Mouse (Mus musculus) macrophage (primary cell): ENCODE results near the gene Syne1. TPM values are rescaled to one million over a fixed set of nuclear protein-coding genes. Genes with fewer than 3 reads are reported as not detected.
A peak's percentile ranks its signal among the peaks of the same experiment; 100 is the strongest.

Experiments
- H3K27ac ChIP-seq: fragments of 350-480 bp; formaldehyde crosslinking; 2 replicates; pipeline ENCODE4 v1.9.0; 2021
- H3K36me3 ChIP-seq: fragments of 350-480 bp; formaldehyde crosslinking; 2 replicates; pipeline ENCODE4 v1.9.0; 2021; ENCODE audit errors: inconsistent target
- H3K4me3 ChIP-seq: fragments of 350-480 bp; formaldehyde crosslinking; 2 replicates; pipeline ENCODE4 v1.9.0; 2021; ENCODE audit errors: inconsistent target
- H3K79me2 ChIP-seq: fragments of 350-480 bp; formaldehyde crosslinking; 2 replicates; pipeline ENCODE4 v1.9.0; 2021; ENCODE audit errors: inconsistent target
- WGBS: methylation state at CpG from one replicate; pipeline ENCODE4 v1.1.7; 2026; ENCODE audit warnings: inconsistent platforms; ENCODE audit not compliant: missing documents; 5-methylcytosine and 5-hydroxymethylcytosine counted together
- polyA plus RNA-seq: library from polyadenylated mRNA; stranded (reverse); fragments of 250-400 nt; gene quantifications from 3 replicates; pipeline ENCODE4 v1.2.4, GENCODE M21; 2018; ENCODE audit warnings: inconsistent platforms

The Syne1 gene
- polyA plus RNA-seq, 1 experiment from 2014 or later: 14.6 TPM

DNA sequence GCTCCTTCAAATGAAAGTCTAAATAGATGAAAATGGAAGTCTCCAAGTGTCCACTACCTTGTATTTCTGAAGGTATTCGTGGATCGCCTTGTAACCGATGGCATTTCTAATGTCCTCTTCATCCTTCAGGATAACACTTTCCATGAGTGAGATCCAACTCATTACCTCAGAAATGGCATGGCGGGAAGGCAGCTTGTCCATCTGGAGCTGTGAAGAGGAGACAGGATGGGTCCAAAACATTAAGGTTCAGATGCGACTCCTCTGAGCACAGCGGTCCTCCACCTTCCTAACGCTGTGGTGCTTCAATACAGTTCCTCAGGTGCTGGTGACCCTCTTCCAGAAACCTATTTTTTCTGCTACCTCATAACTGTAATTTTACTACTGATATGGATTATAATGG, 426.5 kb downstream of the Syne1 start:
- peaks cover 48% of the 10 kb centered on the region for H3K36me3 ChIP-seq
- no peaks in the 10 kb centered on the region for H3K79me2 ChIP-seq
- no peak overlapping the region for H3K27ac ChIP-seq
- no peak overlapping the region for H3K4me3 ChIP-seq
- over 99% methylated on average over 7 of the region's 7 CpGs for WGBS

DNA sequence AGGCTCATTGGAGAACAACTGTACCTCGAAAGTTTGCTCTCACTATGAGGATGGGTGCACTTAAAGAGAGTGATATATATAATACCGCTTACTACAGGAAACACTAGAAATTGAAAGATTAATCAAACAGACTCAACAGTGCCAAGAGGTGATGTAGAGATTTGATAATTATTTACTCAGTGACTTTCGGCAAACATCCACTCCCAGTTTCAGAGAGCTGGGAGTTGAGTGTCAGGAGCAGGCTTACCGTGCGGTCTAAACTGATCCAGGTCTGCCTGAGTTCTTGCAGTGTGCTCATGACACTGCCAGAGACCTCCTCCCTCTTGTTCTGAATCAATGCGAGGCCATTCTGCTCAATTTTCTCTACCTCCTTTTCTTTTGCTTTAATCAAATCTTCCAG, 434.6 kb downstream of the Syne1 start:
- Histone ChIP-seq H3K79me2 (no peaks in the 10 kb centered on the region), H3K4me3 (no peak overlapping the region), H3K27ac (no peak overlapping the region), H3K36me3 (peaks cover 40% of the 10 kb centered on the region)
- 97% methylated on average over 6 of the region's 6 CpGs for WGBS

DNA sequence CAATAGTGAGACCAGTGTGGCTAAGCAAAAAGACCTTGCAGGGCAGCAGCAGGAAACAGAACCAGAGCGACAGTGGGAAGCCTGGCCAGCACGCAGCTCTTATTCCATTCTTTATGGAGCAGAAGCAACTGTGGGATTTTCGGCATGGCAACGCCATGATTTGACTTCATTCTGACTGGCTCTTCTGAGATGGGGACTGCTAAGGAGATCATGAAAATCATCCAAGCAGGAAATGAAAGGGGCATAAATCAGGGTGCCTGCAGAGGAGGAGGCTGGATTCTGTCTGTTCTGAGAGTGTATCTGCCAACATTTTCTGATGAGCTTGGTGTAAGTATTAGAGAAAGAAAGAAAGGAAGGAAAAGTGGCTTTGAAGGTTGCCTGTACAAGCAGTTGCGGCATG, 435.1 kb downstream of the Syne1 start:
- WGBS: 94% methylated on average over 5 of the region's 5 CpGs
- peaks cover 45% of the 10 kb centered on the region for H3K36me3 ChIP-seq
- H3K4me3 ChIP-seq: no peak overlapping the region
- H3K79me2 ChIP-seq: no peaks in the 10 kb centered on the region
- H3K27ac ChIP-seq: no peak overlapping the region

DNA sequence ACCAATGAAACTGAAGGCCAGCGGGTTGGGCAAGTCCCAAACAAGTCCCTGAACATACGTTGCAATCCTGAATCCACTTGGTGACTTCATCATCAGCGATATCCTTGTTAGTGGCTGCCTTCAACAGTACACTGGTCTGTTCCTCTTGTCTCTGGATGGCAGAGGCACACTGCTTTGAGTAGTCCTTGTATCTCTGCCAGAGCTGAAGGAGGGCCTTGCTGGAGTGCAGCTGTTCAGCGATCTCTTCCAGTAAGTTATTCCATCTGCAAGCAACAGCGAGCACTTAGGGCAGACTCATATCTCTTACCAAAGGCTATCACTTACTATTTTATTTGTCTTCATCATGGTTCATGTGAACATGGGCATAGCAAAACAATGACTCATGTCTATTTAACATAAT, 440.5 kb downstream of the Syne1 start:
- WGBS: 94% methylated on average over 5 of the region's 5 CpGs
- Histone ChIP-seq H3K4me3 (no peak overlapping the region), H3K36me3 (peaks cover 68% of the 10 kb centered on the region), H3K79me2 (no peaks in the 10 kb centered on the region), H3K27ac (no peak overlapping the region)

DNA sequence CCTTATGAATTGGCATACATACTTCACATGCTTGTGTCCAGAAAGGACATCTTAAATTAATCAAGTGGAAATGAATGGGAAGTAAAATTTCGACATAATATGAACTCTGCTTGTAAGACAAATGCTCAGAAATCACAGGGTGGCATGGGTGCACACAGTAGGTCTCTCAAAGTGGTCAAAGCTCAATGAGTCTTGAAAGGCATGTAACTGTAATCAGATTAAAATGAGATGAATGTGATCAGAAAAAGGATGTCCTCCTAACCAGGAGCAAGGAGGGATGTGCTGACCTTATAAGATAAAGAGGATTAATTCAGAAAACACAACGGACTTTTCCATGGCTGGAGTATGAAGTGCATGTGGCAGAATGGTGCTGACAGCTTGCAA, 453.5 kb downstream of the Syne1 start:
- Histone ChIP-seq H3K36me3 (peaks cover 38% of the 10 kb centered on the region), H3K27ac (no peak overlapping the region), H3K79me2 (no peaks in the 10 kb centered on the region), H3K4me3 (no peak overlapping the region)
- WGBS: 89% methylated on average over 2 of the region's 2 CpGs

DNA sequence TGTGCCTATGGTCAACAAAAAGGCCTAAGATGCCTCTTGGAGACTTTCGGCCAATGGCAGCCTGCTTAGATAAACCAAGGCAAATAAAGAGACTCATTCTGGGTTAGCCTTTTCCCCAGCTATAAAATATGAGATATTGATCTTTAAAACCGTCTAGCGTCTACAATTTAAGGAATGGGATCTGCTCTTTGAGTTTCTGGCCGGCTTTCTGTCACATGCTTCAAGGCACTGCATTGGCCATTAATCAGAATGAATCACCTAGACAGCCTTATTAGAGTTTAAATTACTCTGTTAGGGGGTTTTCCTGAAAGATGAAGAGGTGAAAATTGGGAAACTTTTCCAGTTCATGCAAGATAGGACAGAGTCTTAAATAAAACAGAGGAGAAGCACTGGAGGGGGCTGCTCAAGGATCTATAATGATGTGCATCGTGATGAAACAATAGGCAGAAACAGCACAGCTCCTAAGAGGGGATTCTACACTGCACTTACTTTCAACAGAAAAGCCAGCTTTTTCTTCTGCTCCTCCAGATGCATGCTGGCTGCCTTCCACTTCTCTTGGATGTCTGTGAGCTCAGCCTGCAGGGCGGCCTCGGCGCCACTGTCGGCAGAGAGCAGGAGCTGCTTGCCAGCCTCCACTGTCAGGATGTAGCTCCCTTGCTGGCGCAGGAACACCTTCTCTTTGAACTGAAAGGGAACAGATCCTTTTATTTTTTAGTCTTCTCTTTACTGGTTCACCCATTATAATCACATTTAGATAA, 454.1 kb downstream of the Syne1 start:
- Histone ChIP-seq H3K36me3 (peaks cover 35% of the 10 kb centered on the region), H3K79me2 (no peaks in the 10 kb centered on the region), H3K27ac (no peak overlapping the region), H3K4me3 (no peak overlapping the region)
- WGBS: 97% methylated on average over 10 of the region's 10 CpGs

DNA sequence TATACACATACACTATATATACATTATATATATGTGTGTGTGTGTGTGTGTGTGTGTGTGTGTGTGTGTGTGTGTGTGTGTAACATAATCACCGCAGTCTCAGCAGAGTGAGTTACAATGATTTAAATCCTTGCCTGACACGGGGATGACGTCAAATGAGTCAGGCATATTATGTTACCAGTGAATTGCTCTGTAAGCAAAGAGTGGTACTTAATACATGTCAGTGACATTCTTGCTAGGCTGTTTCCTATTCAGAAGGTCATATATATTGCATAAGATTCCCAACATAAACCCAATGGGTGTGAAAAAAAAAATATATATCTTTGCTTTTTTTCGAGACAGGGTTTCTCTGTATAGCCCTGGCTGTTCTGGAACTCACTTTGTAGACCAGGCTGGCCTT, 462.1 kb downstream of the Syne1 start:
- H3K4me3 ChIP-seq: no peak overlapping the region
- WGBS: 90% methylated on average over 3 of the region's 4 CpGs
- no peaks in the 10 kb centered on the region; the same call in 1 of the 2 replicates for H3K36me3 ChIP-seq
- no peaks in the 10 kb centered on the region for H3K79me2 ChIP-seq
- no peak overlapping the region for H3K27ac ChIP-seq

DNA sequence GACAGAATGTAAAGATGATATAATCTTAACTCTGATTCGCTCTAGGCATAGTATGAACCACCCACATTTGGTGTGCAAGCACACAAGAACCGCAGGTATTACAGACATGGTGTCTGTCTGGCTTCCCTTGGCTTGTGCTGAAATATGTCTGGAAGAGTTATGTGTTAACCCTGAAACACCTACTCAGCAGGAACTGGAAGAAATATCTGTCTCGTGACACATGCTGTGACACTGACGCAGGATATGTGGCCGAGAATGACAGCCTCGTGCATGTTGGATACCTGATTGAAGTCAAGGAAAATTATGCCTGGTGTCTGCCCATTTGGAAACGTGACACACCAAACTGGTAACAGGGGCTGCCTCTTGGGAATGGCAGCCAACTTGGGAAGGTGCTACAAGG, 463.9 kb downstream of the Syne1 start:
- Histone ChIP-seq H3K4me3 (no peak overlapping the region), H3K27ac (no peak overlapping the region), H3K36me3 (no peaks in the 10 kb centered on the region; the same call in 1 of the 2 replicates), H3K79me2 (no peaks in the 10 kb centered on the region)
- 93% methylated on average over 7 of the region's 7 CpGs for WGBS

DNA sequence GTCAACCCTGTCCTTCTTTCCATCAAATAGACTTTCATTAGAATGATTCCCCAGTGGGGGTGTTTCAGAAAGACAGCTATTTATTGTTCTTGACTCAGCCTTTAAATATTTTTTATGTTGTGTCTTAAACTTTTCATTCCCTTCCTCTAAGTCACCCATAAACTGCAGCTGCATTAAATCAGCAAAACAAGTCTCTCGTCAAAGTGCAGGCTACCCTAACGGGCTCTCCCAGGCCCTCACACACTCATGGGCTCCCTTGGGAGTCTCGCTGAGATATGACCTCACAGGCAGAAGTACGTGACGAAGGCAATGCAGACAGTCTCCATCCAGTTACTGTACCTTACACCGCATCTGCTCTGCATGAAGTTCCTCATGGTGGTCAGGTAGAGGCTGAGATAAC, 465.0 kb downstream of the Syne1 start:
- no peaks in the 10 kb centered on the region for H3K79me2 ChIP-seq
- H3K36me3 ChIP-seq: no peaks in the 10 kb centered on the region; the same call in 1 of the 2 replicates
- H3K27ac ChIP-seq: no peak overlapping the region
- no peak overlapping the region for H3K4me3 ChIP-seq
- WGBS: 96% methylated on average over 6 of the region's 6 CpGs

DNA sequence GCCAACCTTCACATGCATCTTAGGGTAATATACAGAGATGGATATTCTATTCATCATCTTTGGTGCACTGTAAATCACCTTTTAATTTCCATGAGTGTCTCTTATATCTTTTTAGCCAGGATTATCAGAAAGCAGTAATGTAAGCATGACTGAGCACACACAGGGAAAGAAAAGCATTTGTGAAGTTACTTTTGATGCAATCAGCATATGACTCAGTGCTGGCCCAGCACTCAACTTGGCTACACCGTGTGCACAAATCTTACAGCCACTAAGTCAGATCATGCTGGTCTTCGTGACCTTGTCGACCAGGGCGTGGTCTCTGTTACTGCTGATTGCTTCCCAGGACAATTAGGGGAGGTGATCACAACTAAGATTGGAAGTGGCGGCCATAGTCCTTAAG, 465.5 kb downstream of the Syne1 start:
- no peak overlapping the region for H3K27ac ChIP-seq
- no peaks in the 10 kb centered on the region for H3K79me2 ChIP-seq
- no peaks in the 10 kb centered on the region; the same call in 1 of the 2 replicates for H3K36me3 ChIP-seq
- WGBS: 82% methylated on average over 5 of the region's 5 CpGs
- no peak overlapping the region for H3K4me3 ChIP-seq

DNA sequence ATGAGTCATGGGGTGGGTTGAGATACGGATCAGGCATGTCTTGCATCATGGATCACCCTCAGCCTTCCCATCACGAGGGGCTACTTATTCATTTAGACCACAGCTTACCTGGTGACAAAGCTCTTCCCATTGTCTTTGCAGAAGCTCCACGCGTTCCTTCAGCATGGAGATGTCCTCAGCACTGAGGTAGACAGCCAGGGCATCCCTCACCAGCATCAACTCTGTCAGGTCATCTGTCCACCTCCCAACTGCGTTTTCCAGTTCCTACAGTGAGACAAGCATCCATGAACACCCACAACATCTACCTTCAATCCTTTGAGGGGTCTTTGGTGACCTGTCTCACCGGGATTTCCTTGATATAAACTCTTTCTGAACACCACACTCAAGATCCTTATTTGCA, 467.6 kb downstream of the Syne1 start:
- WGBS: 90% methylated on average over 6 of the region's 6 CpGs
- H3K36me3 ChIP-seq: no peaks in the 10 kb centered on the region; the same call in 1 of the 2 replicates
- no peak overlapping the region for H3K27ac ChIP-seq
- H3K79me2 ChIP-seq: no peaks in the 10 kb centered on the region
- no peak overlapping the region for H3K4me3 ChIP-seq

DNA sequence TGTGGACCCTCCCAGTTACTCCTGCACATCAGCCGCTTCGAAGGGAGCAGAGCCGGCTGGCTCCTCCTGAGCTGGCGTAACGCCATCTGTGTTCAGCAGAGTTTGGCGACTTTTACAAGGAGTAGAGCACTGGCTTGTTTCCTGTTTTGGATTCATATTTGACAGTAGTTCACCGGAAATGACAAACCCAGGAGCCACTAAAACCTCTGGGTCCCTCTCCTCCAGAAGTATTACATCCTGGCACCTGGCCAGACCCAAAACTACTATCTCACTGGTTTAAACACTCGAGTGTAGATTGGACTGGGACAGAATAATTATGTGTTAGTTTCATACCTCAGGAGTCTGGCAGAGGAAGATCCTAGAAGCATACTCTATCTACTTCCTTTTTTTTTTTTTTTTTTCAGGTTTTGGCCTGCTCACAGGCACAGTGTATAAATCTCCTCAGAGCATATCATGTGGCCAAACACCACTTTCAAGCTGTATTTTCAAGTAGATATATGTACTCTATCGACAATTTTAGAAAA, 471.3 kb downstream of the Syne1 start:
- Histone ChIP-seq H3K36me3 (no peaks in the 10 kb centered on the region), H3K4me3 (no peak overlapping the region), H3K27ac (peak overlapping the region; percentile 28), H3K79me2 (no peaks in the 10 kb centered on the region)
- WGBS: 5% methylated on average over 8 of the region's 9 CpGs

DNA sequence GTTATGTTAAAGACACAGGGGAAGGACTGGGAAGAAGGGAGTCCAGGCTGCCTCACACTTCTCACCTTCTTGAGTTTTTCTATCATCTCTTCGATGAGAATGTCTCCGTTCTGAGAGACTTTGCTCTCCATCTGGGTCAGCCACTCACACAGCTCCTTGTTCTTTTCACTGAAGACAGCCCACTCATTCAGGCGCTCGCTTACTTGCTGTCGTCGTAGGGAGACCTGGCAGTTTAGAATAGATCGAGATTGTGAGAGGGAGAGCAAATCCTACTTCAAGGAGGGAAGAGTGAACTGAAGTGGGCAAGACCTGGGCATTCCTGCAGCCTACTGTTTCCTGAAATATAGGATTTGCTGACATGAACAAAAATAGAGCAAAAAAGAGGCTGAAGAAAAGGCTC, 475.6 kb downstream of the Syne1 start:
- H3K4me3 ChIP-seq: no peak overlapping the region
- 89% methylated on average over 7 of the region's 7 CpGs for WGBS
- H3K79me2 ChIP-seq: no peaks in the 10 kb centered on the region
- no peaks in the 10 kb centered on the region for H3K36me3 ChIP-seq
- H3K27ac ChIP-seq: no peak overlapping the region

DNA sequence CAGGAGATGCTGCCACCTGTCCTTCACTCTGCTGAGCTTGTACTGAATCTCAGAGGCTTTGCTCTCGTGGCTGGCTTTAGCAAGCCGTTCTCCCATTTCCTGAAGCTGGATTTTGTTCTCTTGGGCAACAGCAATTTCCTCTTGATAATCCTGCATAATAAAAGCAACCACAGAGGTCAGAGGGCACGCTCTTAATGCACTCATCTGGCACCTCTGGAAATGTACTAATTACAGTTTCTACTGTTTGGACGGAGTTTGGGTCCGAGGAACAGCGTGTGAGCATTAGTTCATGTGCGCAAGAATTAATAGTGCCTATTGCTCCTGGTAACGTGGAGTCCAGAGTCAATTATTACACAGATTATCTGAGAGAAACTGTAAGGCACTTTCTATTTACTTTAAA, 479.2 kb downstream of the Syne1 start:
- no peak overlapping the region for H3K4me3 ChIP-seq
- 0 out of 2 replicates have a peak, but pooled peaks cover 4% of the 10 kb centered on the region for H3K36me3 ChIP-seq
- no peak overlapping the region for H3K27ac ChIP-seq
- 89% methylated on average over 8 of the region's 8 CpGs for WGBS
- no peaks in the 10 kb centered on the region for H3K79me2 ChIP-seq

DNA sequence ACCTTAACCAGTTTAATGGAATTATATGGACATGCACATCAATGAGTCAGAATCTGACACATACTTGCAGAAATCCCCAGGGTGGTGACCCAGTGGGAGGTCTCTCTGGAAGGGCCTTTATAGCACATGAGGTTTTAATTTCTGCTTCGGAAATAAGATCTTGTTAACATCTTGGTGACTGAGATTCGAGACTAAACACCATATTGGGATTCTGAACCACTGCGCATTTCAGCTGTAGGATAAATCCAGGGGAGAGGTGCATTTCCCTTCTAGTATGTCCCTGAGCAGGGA, 480.4 kb downstream of the Syne1 start:
- 95% methylated on average over 3 of the region's 3 CpGs for WGBS
- H3K36me3 ChIP-seq: 0 out of 2 replicates have a peak, but pooled peaks cover 4% of the 10 kb centered on the region
- H3K27ac ChIP-seq: no peak overlapping the region
- H3K79me2 ChIP-seq: no peaks in the 10 kb centered on the region
- H3K4me3 ChIP-seq: no peak overlapping the region
